Mouse (Mus musculus): ENCODE data around the gene Tmem35b. TPM values are rescaled to one million over a fixed set of nuclear protein-coding genes. Genes with fewer than 3 reads are reported as not detected.
A peak's percentile ranks its signal among the peaks of the same experiment; 100 is the strongest.

The Tmem35b gene
- polyA plus RNA-seq, 1 experiment from 2014 or later: 14.3 TPM

DNA sequence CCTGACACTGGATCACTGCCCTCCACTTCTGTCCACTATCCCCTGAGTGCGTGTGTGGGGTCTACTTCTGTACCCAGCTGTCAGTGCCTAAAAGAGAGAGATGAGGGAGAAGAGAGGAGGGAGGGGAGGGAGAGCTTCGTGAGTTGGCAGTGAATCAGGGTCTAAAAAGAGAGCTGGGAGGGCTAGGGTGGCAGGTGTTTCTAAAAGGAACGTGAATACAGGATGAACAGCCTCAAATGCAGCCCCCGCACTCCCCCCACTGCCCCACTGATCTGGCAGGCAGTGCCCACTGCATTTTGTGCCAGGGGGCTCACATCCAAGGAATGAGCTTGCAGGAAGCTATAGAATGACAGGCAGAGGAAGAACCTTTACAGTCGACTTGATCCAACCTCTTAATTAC lies 47.4 kb downstream of the Tmem35b start:
- Histone ChIP-seq H3K9me3 (ENCODE audit: control insufficient read depth, low read length) (no peaks in the 10 kb centered on the region), H3K27ac (ENCODE audit: low read depth, low read length) (no peak overlapping the region), H3K36me3 (ENCODE audit: control insufficient read depth, insufficient read depth, low read length) (no peaks in the 10 kb centered on the region), H3K4me3 (ENCODE audit: low read depth, low read length) (no peak overlapping the region), H3K4me1 (ENCODE audit: control insufficient read depth, insufficient read depth, low read length) (peaks cover 5% of the 10 kb centered on the region; the same call in 1 of the 2 replicates), H3K4me2 (no peak overlapping the region), H3K9ac (ENCODE audit: low read length) (no peak overlapping the region), H3K27me3 (ENCODE audit: control insufficient read depth, insufficient read depth, low read length) (peaks cover 20% of the 10 kb centered on the region)
- no peak for DNase-seq (ENCODE audit: low spot score, missing footprints)
- no peak for ATAC-seq (ENCODE audit: low FRiP score)
- 49% methylated on average over 5 of the region's 5 CpGs for WGBS

DNA sequence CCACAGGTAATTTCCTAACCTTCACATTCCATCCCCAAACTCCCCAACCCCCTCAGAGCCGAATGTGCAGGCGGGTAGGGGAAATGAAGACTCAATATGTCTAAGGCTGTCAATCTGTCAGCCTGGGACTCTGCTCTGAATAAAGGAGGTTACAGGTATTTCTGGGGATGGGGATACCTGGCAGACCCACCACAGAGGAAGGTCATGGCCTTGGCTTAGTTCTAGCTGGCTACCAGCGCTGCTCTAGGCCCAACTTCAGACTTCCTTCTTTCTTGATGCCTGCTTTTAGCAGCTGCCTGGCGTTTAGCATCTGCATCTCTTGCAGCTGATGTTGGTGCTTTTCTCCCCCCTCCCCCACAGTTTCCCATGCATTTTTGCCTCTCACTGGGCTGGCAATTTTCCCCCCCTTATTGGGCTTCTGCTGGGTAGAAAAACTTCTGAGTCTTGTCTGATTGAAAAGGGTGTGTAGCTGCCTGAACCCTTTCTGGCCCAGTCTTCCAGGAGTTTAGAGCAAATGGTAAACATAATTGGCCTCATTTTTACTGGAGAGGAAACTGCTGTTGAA lies 47.9 kb downstream of the Tmem35b start:
- Histone ChIP-seq H3K36me3 (ENCODE audit: control insufficient read depth, insufficient read depth, low read length) (no peaks in the 10 kb centered on the region), H3K9me3 (ENCODE audit: control insufficient read depth, low read length) (no peaks in the 10 kb centered on the region)
- ATAC-seq (ENCODE audit: low FRiP score): no peak

DNA sequence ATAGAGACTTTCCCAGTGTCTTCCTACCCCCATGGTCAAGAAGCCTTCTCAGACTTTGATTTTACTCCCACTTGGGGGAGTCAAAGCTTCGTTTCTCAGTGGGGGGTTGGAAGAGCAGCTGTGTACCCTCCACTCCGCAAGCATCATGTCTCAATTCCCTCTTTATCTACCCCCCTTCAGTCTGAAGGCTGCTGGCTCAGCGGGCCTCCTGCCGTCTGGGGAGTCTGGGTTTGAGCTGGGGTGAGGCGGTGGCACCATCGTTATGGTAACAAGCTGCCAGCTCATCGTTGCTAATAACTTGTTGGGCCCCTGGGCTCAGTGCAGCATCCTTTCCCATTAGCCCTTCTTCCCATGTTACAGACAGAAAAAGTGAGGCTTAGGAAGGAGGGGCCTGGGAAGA lies 48.6 kb downstream of the Tmem35b start:
- no peak for ATAC-seq (ENCODE audit: low FRiP score)
- no peak overlapping the region for H3K4me2 ChIP-seq
- no peak overlapping the region for H3K27ac ChIP-seq (ENCODE audit: low read depth, low read length)
- no peak for DNase-seq (ENCODE audit: low spot score, missing footprints)
- peaks cover 16% of the 10 kb centered on the region for H3K27me3 ChIP-seq (ENCODE audit: control insufficient read depth, insufficient read depth, low read length)
- H3K36me3 ChIP-seq (ENCODE audit: control insufficient read depth, insufficient read depth, low read length): no peaks in the 10 kb centered on the region
- 24% methylated on average over 7 of the region's 7 CpGs for WGBS
- H3K9me3 ChIP-seq (ENCODE audit: control insufficient read depth, low read length): no peaks in the 10 kb centered on the region
- no peak overlapping the region for H3K9ac ChIP-seq (ENCODE audit: low read length)
- H3K4me1 ChIP-seq (ENCODE audit: control insufficient read depth, insufficient read depth, low read length): peaks cover 5% of the 10 kb centered on the region; the same call in 1 of the 2 replicates
- no peak overlapping the region for H3K4me3 ChIP-seq (ENCODE audit: low read depth, low read length)

More for the DNA sequence above, 47.9 kb downstream of the Tmem35b start:
- peaks cover 20% of the 10 kb centered on the region for H3K27me3 ChIP-seq (ENCODE audit: control insufficient read depth, insufficient read depth, low read length)
- H3K4me3 ChIP-seq (ENCODE audit: low read depth, low read length): no peak overlapping the region
- H3K27ac ChIP-seq (ENCODE audit: low read depth, low read length): no peak overlapping the region
- no peak for DNase-seq (ENCODE audit: low spot score, missing footprints)
- H3K4me1 ChIP-seq (ENCODE audit: control insufficient read depth, insufficient read depth, low read length): peaks cover 5% of the 10 kb centered on the region; the same call in 1 of the 2 replicates
- WGBS: 50% methylated on average over 4 of the region's 4 CpGs
- H3K9ac ChIP-seq (ENCODE audit: low read length): no peak overlapping the region
- H3K4me2 ChIP-seq: no peak overlapping the region

DNA sequence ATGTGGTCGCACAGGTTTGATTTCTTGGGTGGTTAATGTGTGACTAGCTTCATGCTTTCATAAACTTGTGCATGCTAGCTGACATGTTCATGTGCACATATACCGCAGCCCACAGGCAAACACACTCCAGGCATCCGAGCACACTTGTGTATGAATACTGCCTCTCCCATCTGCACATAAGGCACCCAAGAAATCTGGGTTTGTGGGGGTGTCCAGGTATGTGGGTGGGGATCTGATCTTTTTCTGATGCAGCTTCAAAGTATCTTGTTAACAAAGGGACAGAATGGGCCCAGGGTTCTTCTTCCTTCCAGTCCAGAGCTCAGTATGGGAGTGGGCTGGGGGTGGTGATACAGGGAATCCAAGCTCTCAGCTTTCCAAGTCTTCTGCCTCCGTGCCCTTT lies 49.1 kb downstream of the Tmem35b start:
- WGBS: 65% methylated on average over 4 of the region's 4 CpGs
- no peaks in the 10 kb centered on the region for H3K36me3 ChIP-seq (ENCODE audit: control insufficient read depth, insufficient read depth, low read length)
- no peak overlapping the region for H3K4me3 ChIP-seq (ENCODE audit: low read depth, low read length)
- peaks cover 12% of the 10 kb centered on the region for H3K27me3 ChIP-seq (ENCODE audit: control insufficient read depth, insufficient read depth, low read length)
- H3K9ac ChIP-seq (ENCODE audit: low read length): no peak overlapping the region
- H3K4me2 ChIP-seq: no peak overlapping the region
- H3K9me3 ChIP-seq (ENCODE audit: control insufficient read depth, low read length): no peaks in the 10 kb centered on the region
- H3K4me1 ChIP-seq (ENCODE audit: control insufficient read depth, insufficient read depth, low read length): peaks cover 5% of the 10 kb centered on the region; the same call in 1 of the 2 replicates
- DNase-seq (ENCODE audit: low spot score, missing footprints) (peak; percentile 70), ATAC-seq (ENCODE audit: low FRiP score) (no peak)
- no peak overlapping the region for H3K27ac ChIP-seq (ENCODE audit: low read depth, low read length)

DNA sequence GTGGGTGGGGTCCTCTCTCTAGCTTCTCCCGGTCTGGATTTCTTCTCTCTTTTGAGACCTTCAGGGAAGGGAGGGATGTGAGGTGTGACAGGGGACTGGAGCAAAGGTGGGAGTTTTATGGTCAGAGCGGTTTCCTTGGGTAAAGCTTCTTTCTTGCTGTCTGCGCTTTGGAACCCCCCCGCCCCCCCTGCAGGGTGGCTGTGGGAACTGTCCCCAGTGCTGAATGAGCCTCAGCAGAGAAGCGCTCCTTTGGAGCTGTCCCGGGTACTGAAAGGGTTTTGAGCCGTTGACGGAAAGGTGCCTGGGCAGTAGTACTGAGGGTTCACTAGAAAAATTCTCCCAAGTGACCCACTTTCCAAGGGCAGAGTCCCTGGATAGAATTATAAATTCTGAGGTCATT lies 50.0 kb downstream of the Tmem35b start:
- no peaks in the 10 kb centered on the region for H3K9me3 ChIP-seq (ENCODE audit: control insufficient read depth, low read length)
- peaks cover 2% of the 10 kb centered on the region; the same call in 1 of the 2 replicates for H3K4me1 ChIP-seq (ENCODE audit: control insufficient read depth, insufficient read depth, low read length)
- 5% methylated on average over 8 of the region's 8 CpGs for WGBS
- DNase-seq (ENCODE audit: low spot score, missing footprints): peak; percentile 86
- H3K4me3 ChIP-seq (ENCODE audit: low read depth, low read length): no peak overlapping the region
- H3K36me3 ChIP-seq (ENCODE audit: control insufficient read depth, insufficient read depth, low read length): no peaks in the 10 kb centered on the region
- no peak for ATAC-seq (ENCODE audit: low FRiP score)
- H3K27ac ChIP-seq (ENCODE audit: low read depth, low read length): no peak overlapping the region
- H3K9ac ChIP-seq (ENCODE audit: low read length): no peak overlapping the region
- peaks cover 7% of the 10 kb centered on the region; the same call in 1 of the 2 replicates for H3K27me3 ChIP-seq (ENCODE audit: control insufficient read depth, insufficient read depth, low read length)
- H3K4me2 ChIP-seq: no peak overlapping the region

DNA sequence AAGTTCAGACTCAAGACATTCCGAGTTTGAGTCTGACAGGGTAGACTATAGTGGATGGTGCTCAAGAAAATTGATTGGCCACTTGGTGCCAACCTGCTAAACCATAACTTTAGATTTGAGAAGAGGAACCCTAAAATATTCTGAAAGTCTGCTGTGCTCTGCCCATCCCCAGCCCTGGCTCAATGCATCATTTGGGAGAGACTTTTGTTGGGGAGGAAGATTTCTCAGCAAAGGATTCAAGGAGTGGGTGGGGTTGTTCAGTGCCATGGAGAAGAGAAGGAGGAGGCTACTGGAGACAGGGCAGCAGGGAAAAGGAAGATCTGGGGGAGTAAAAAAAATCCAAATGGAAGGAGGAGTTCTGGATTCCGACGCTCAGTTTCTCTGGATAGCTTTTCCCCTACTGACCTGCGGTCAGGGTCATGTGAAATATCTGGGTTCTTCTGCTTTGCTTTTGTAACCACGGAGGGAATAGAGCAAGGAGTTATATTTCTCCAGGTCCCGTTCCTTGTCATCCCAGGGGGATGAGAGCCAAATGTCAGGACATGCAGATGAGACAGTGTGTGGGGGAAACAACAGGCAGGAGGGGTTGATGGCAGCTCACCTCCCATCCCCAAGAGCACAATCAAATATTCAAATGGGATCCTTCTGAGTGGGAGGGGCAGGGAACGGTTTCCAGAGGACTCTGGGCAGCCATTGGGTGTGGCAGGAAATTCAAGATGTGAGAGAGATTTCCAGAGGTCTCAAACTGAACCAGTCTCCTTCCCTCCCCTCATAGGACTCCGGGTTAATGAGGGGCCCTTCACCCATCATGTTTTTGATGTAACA lies 50.8 kb downstream of the Tmem35b start:
- no peaks in the 10 kb centered on the region for H3K36me3 ChIP-seq (ENCODE audit: control insufficient read depth, insufficient read depth, low read length)
- no peak overlapping the region for H3K4me2 ChIP-seq
- H3K27me3 ChIP-seq (ENCODE audit: control insufficient read depth, insufficient read depth, low read length): peaks cover 7% of the 10 kb centered on the region; the same call in 1 of the 2 replicates
- no peak for ATAC-seq (ENCODE audit: low FRiP score)
- H3K4me3 ChIP-seq (ENCODE audit: low read depth, low read length): no peak overlapping the region
- no peak overlapping the region for H3K9ac ChIP-seq (ENCODE audit: low read length)
- H3K27ac ChIP-seq (ENCODE audit: low read depth, low read length): no peak overlapping the region
- 65% methylated on average over 8 of the region's 8 CpGs for WGBS
- DNase-seq (ENCODE audit: low spot score, missing footprints): peak; percentile 57
- H3K9me3 ChIP-seq (ENCODE audit: control insufficient read depth, low read length): no peaks in the 10 kb centered on the region
- H3K4me1 ChIP-seq (ENCODE audit: control insufficient read depth, insufficient read depth, low read length): peaks cover 2% of the 10 kb centered on the region

DNA sequence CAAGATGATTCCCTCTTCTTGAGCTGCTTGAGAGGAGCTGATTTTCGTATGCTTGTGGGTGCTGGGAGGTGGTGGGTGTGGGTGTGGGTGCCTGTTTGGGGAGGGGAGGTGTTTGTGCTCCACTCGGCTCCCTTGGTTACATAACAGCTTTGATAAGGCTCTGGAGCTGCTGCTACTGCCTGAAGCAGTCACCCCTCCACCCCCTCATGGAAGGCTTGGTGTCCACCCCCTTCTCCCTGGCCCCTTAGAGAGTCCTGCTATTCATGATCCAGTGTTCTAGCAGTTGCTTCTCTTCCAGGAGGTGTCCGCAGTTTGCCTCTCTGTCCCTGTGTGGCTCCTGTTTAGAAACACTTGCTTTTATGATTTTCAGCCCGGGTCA lies 51.4 kb downstream of the Tmem35b start:
- Histone ChIP-seq H3K9me3 (ENCODE audit: control insufficient read depth, low read length) (no peaks in the 10 kb centered on the region), H3K9ac (ENCODE audit: low read length) (no peak overlapping the region), H3K4me3 (ENCODE audit: low read depth, low read length) (no peak overlapping the region), H3K4me2 (no peak overlapping the region), H3K36me3 (ENCODE audit: control insufficient read depth, insufficient read depth, low read length) (no peaks in the 10 kb centered on the region), H3K27me3 (ENCODE audit: control insufficient read depth, insufficient read depth, low read length) (peaks cover 7% of the 10 kb centered on the region; the same call in 1 of the 2 replicates), H3K4me1 (ENCODE audit: control insufficient read depth, insufficient read depth, low read length) (peaks cover 5% of the 10 kb centered on the region), H3K27ac (ENCODE audit: low read depth, low read length) (no peak overlapping the region)
- DNase-seq (ENCODE audit: low spot score, missing footprints): peak; percentile 37
- no peak for ATAC-seq (ENCODE audit: low FRiP score)
- WGBS: 61% methylated on average over 4 of the region's 4 CpGs

DNA sequence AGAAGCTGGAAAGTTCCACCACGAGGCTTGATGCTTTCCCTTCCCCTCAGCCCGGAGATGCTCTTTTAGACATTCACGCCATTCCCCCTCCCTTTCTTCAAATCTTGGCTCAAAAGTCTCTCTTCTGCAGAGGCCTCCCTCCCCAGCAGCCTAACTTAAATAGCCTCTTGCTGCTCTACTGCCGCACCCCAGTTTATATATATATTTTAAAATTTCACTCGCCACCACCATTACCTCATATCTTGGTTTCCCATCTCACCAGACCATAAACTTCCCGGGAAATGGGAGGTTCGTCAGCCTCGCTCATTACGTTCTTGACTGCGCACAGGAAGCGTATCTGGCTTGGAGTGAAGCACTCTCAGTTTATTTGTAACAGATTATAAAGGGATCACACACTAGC lies 54.5 kb downstream of the Tmem35b start:
- DNase-seq (ENCODE audit: low spot score, missing footprints) (no peak), ATAC-seq (ENCODE audit: low FRiP score) (no peak)
- Histone ChIP-seq H3K36me3 (ENCODE audit: control insufficient read depth, insufficient read depth, low read length) (no peaks in the 10 kb centered on the region), H3K9me3 (ENCODE audit: control insufficient read depth, low read length) (no peaks in the 10 kb centered on the region), H3K4me3 (ENCODE audit: low read depth, low read length) (no peak overlapping the region), H3K27me3 (ENCODE audit: control insufficient read depth, insufficient read depth, low read length) (no peaks in the 10 kb centered on the region), H3K4me2 (no peak overlapping the region), H3K4me1 (ENCODE audit: control insufficient read depth, insufficient read depth, low read length) (peaks cover 5% of the 10 kb centered on the region), H3K9ac (ENCODE audit: low read length) (no peak overlapping the region), H3K27ac (ENCODE audit: low read depth, low read length) (no peak overlapping the region)
- 82% methylated on average over 11 of the region's 11 CpGs for WGBS

DNA sequence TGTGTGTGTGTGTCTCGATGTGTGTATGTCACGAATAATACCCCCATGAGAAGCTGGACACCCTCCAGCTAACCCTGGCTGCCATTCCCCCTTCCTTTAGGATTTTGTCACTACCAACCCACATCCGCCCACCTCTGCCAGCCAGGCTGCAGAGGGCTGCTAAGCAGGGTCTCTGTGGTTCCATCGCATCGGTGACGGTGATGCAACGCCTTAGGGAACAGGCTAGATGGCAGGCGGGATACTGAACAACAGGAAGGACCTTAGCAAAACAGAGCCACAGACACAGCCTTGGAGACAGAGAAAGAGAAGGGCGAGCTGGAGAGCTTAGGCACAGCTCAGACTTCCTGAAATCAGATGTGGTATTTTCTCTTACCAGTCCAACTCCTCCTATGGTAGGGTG lies 55.2 kb downstream of the Tmem35b start:
- DNase-seq (ENCODE audit: low spot score, missing footprints) (peak; percentile 69), ATAC-seq (ENCODE audit: low FRiP score) (no peak)
- no peak overlapping the region for H3K9ac ChIP-seq (ENCODE audit: low read length)
- no peaks in the 10 kb centered on the region for H3K36me3 ChIP-seq (ENCODE audit: control insufficient read depth, insufficient read depth, low read length)
- H3K4me1 ChIP-seq (ENCODE audit: control insufficient read depth, insufficient read depth, low read length): peaks cover 3% of the 10 kb centered on the region
- 58% methylated on average over 9 of the region's 9 CpGs for WGBS
- no peak overlapping the region for H3K27ac ChIP-seq (ENCODE audit: low read depth, low read length)
- H3K27me3 ChIP-seq (ENCODE audit: control insufficient read depth, insufficient read depth, low read length): no peaks in the 10 kb centered on the region
- H3K9me3 ChIP-seq (ENCODE audit: control insufficient read depth, low read length): no peaks in the 10 kb centered on the region
- H3K4me2 ChIP-seq: no peak overlapping the region
- no peak overlapping the region for H3K4me3 ChIP-seq (ENCODE audit: low read depth, low read length)
